Mouse (Mus musculus) ES-E14 (cell line): ENCODE data around the gene Mgat4a. TPM values are rescaled to one million over a fixed set of nuclear protein-coding genes. Genes with fewer than 3 reads are reported as not detected.

Experiments
- DNase-seq: peaks from one replicate; pipeline ENCODE4 v3.0.0-alpha.2; 2013; ENCODE audit warnings: low read depth, low spot score
- H3K27ac ChIP-seq: 2 replicates; pipeline ENCODE4 v1.5.1; 2012; ENCODE audit warnings: low read depth, mild to moderate bottlenecking, low read length, moderate library complexity, mixed read lengths; ENCODE audit not compliant: poor library complexity, insufficient read depth, severe bottlenecking
- H3K36me3 ChIP-seq: 2 replicates; pipeline ENCODE4 v1.6.1; 2012; ENCODE audit warnings: mild to moderate bottlenecking, low read length, moderate library complexity, mixed read lengths; ENCODE audit not compliant: control insufficient read depth, poor library complexity, insufficient read depth, severe bottlenecking
- H3K4me1 ChIP-seq, 2 experiments: fragments of 150-350 bp in 1 of 2; sonication (generic) in 1 of 2; 2 replicates each; pipeline ENCODE4 v1.6.1; 2012; ENCODE audit warnings: low read length in 2 of 2, mild to moderate bottlenecking in 1 of 2, mixed read lengths in 1 of 2; ENCODE audit not compliant: control insufficient read depth in 2 of 2, insufficient read depth in 2 of 2, poor library complexity in 1 of 2
- H3K4me3 ChIP-seq, 2 experiments: fragments of 150-350 bp in 1 of 2; sonication (generic) in 1 of 2; 2 replicates each; pipeline ENCODE4 v1.5.1; 2012; ENCODE audit warnings: low read length in 2 of 2, low read depth in 1 of 2, mild to moderate bottlenecking in 1 of 2, mixed read lengths in 1 of 2; ENCODE audit not compliant: insufficient read depth in 1 of 2, poor library complexity in 1 of 2, severe bottlenecking in 1 of 2
- H3K9ac ChIP-seq: 2 replicates; pipeline ENCODE4 v1.6.1; 2012; ENCODE audit warnings: low read depth, mild to moderate bottlenecking, low read length, mixed read lengths; ENCODE audit not compliant: poor library complexity, insufficient read depth, severe bottlenecking
- H3K9me3 ChIP-seq: fragments of 150-350 bp; sonication (generic); 2 replicates; pipeline ENCODE4 v1.6.1; 2012; ENCODE audit warnings: low read depth, mild to moderate bottlenecking, low read length; ENCODE audit not compliant: control insufficient read depth, insufficient read depth
- CHD2 ChIP-seq: IDR thresholded peaks from 2 replicates; pipeline ENCODE4 v1.6.1; 2014; ENCODE audit warnings: mild to moderate bottlenecking, low read depth, low read length, inconsistent platforms
- HCFC1 ChIP-seq: IDR thresholded peaks from 2 replicates; pipeline ENCODE4 v1.6.1; 2012; ENCODE audit warnings: low read length, inconsistent platforms, borderline replicate concordance; ENCODE audit not compliant: insufficient read depth
- MAFK ChIP-seq: IDR thresholded peaks from 2 replicates; pipeline ENCODE4 v1.6.1; 2014; ENCODE audit warnings: mild to moderate bottlenecking, low read depth, low read length, inconsistent platforms; ENCODE audit not compliant: insufficient read depth
- ZC3H11A ChIP-seq: IDR thresholded peaks from 2 replicates; pipeline ENCODE4 v1.6.1; 2012; ENCODE audit warnings: low read depth, mild to moderate bottlenecking, inconsistent platforms, low read length, borderline replicate concordance
- ZNF384 ChIP-seq: IDR thresholded peaks from 2 replicates; pipeline ENCODE4 v1.6.1; 2012; ENCODE audit warnings: low read depth, low read length, inconsistent platforms
- in situ Hi-C, 2 experiments: fragments of 600-800 bp; cut with MboI; formaldehyde crosslinking; loops; one replicate each; pipeline ENCODE4 v1.15.1; 2025; ENCODE audit warnings: low sequenced_read_pairs in 2 of 2, inconsistent platforms in 1 of 2; ENCODE audit not compliant: unreplicated experiment in 2 of 2
- total RNA-seq: library from RNA; depleted of rRNA; stranded (reverse); fragments of 300-350 nt; gene quantifications from 2 replicates; pipeline ENCODE4 v1.2.3, GENCODE M21; 2012

Gene Mgat4a
- total RNA-seq, 1 experiment, result 9.8 TPM

- no peak for DNase-seq
- H3K27ac ChIP-seq, result no peak overlapping the region
- no peak for TF ChIP-seq ZC3H11A
- TF ChIP-seq MAFK, result no peak
- no peak for TF ChIP-seq CHD2
- no peak for TF ChIP-seq ZNF384
- TF ChIP-seq HCFC1, result no peak
- no peaks in the 10 kb centered on the region for H3K9me3 ChIP-seq
- peak overlapping the region in 1 of 2 experiments; percentile 42; a peak in 1 of 4 replicates for H3K4me3 ChIP-seq
- no peaks in the 10 kb centered on the region for H3K4me1 ChIP-seq
- in situ Hi-C loops, result no loop called here
- H3K36me3 ChIP-seq, result no peaks in the 10 kb centered on the region
- no peak overlapping the region for H3K9ac ChIP-seq
Observed at GRCm38 (mm10) chr1:37579686-37580085, 38.9 kb upstream of the Mgat4a start.

- no peak overlapping the region for H3K4me3 ChIP-seq
- H3K9ac ChIP-seq, result no peak overlapping the region
- no peaks in the 10 kb centered on the region for H3K4me1 ChIP-seq
- in situ Hi-C loops, result no loop called here
- no peak for DNase-seq
- H3K36me3 ChIP-seq, result no peaks in the 10 kb centered on the region
- TF ChIP-seq MAFK, result no peak
- TF ChIP-seq HCFC1, result no peak
- TF ChIP-seq ZNF384, result no peak
- no peak for TF ChIP-seq CHD2
- no peak for TF ChIP-seq ZC3H11A
- H3K9me3 ChIP-seq, result no peaks in the 10 kb centered on the region
- no peak overlapping the region for H3K27ac ChIP-seq
Observed at GRCm38 (mm10) chr1:37572528-37573272, 31.9 kb upstream of the Mgat4a start.

GRCm38 (mm10) chr1:37568379-37568778 is 27.6 kb upstream of the Mgat4a start:
- DNase-seq, result no peak
- Histone ChIP-seq H3K9me3 (no peaks in the 10 kb centered on the region), H3K4me1 (no peaks in the 10 kb centered on the region), H3K36me3 (no peaks in the 10 kb centered on the region), H3K9ac (no peak overlapping the region), H3K27ac (no peak overlapping the region), H3K4me3 (no peak overlapping the region)
- in situ Hi-C loops, result no loop called here
- TF ChIP-seq CHD2 (no peak), MAFK (no peak), ZNF384 (no peak), HCFC1 (no peak), ZC3H11A (no peak)

DNA sequence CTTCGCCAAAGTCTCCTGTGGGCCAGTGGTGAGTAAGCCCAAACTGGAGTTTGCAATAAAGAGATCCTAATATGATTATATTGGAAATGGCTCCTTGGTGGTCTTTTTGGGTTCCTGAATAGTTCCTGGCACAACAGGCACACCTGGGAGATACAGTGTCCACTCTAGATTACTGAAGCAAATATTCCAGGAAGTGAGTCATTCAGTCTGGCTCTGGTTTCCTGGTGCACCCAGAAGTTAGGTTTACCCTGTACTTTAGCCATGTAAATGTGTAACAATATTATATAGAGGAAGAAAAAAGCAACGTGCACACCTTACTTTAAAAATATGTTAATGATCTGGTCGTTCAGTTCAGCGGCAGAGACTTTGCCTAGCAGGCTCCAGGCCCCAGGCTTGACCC is 25.9 kb upstream of the Mgat4a start:
- Histone ChIP-seq H3K9me3 (no peaks in the 10 kb centered on the region), H3K36me3 (no peaks in the 10 kb centered on the region), H3K9ac (no peak overlapping the region), H3K4me3 (no peak overlapping the region), H3K4me1 (no peaks in the 10 kb centered on the region), H3K27ac (no peak overlapping the region)
- in situ Hi-C loops, result no loop called here
- DNase-seq, result no peak
- TF ChIP-seq HCFC1 (no peak), CHD2 (no peak), ZC3H11A (no peak), ZNF384 (no peak)
